Mouse (Mus musculus) intestine, embryonic 15.5 days (tissue): Measurements from ENCODE around the gene Gm20388. TPM values are rescaled to one million over a fixed set of nuclear protein-coding genes. Genes with fewer than 3 reads are reported as not detected.
"Not testable (repeated sequence)": the region's sequence is repeated elsewhere in the genome, so short reads cannot be mapped to it uniquely, and the experiment has no call there.

Source experiments
- ATAC-seq: fragments of 200-750 bp; cut with Nextera tagmentation; 2 replicates; pipeline ENCODE4 v1.8.0; 2017; ENCODE audit warnings: moderate TSS enrichment, moderate library complexity
- H3K27ac ChIP-seq: fragments of 300-500 bp; sonication (generic); 2 replicates; pipeline ENCODE4 v1.5.1; 2015; ENCODE audit warnings: mild to moderate bottlenecking, inconsistent platforms
- H3K27me3 ChIP-seq: fragments of 300-500 bp; sonication (generic); replicated peaks from 2 replicates; pipeline ENCODE4 v1.6.1; 2015; ENCODE audit warnings: inconsistent platforms
- H3K36me3 ChIP-seq: fragments of 300-500 bp; sonication (generic); 2 replicates; pipeline ENCODE4 v1.6.1; 2015; ENCODE audit warnings: inconsistent platforms
- H3K4me1 ChIP-seq: fragments of 300-500 bp; sonication (generic); replicated peaks from 2 replicates; pipeline ENCODE4 v1.6.1; 2015; ENCODE audit warnings: inconsistent platforms
- H3K4me2 ChIP-seq: fragments of 300-500 bp; sonication (generic); replicated peaks from 2 replicates; pipeline ENCODE4 v1.6.1; 2015; ENCODE audit warnings: mild to moderate bottlenecking, inconsistent platforms
- H3K4me3 ChIP-seq: fragments of 300-500 bp; sonication (generic); replicated peaks from 2 replicates; pipeline ENCODE4 v1.5.1; 2015; ENCODE audit warnings: inconsistent platforms
- H3K9ac ChIP-seq: fragments of 300-500 bp; sonication (generic); 2 replicates; pipeline ENCODE4 v1.6.1; 2015; ENCODE audit warnings: inconsistent platforms
- H3K9me3 ChIP-seq: fragments of 300-500 bp; sonication (generic); 2 replicates; pipeline ENCODE4 v1.6.1; 2016; ENCODE audit warnings: inconsistent platforms
- whole genome bisulfite sequencing: fragments of 180-500 bp; shearing (Covaris S2); methylation state at CpG from one replicate; pipeline ENCODE4 v1.1.7; 2015; 5-methylcytosine and 5-hydroxymethylcytosine counted together
- polyA plus RNA-seq: library from polyadenylated mRNA; unstranded; fragments of >200 nt; fragmentation: Nextera tagmentation; extraction: Ambion mirVana; gene quantifications from 2 replicates; pipeline ENCODE4 v1.2.1, GENCODE M21; 2015

Gene Gm20388
- polyA plus RNA-seq, 1 experiment from 2014 or later: not detected

DNA sequence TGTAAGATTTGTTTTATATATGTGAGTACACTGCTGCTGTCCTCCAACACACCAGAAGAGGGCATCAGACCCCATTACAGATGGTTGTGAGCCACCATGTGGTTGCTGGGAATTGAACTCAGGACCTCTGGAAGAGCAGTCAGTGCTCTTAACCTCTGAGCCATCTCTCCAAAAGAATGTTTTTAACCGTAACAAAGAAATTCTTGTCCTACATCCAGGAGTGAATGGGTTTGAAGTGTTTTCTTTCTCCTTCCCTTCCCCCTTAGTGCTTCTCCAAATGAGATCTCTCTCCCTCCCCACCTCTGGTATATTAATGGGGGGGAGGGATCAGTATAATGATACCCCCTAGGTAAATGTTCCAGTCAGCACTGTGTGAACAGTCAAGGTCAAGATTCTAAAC, 3609.4 kb downstream of the Gm20388 start:
- not testable (repeated sequence) for ATAC-seq, H3K9me3 ChIP-seq, H3K4me3 ChIP-seq, H3K27ac ChIP-seq, H3K9ac ChIP-seq, H3K4me2 ChIP-seq
- peaks cover 17% of the 10 kb centered on the region for H3K27me3 ChIP-seq
- WGBS: 97% methylated on average over 1 of the region's 1 CpGs
- peaks cover 19% of the 10 kb centered on the region for H3K36me3 ChIP-seq
- peaks cover 12% of the 10 kb centered on the region for H3K4me1 ChIP-seq

- no peak overlapping the region for H3K9ac ChIP-seq
- H3K27ac ChIP-seq: no peak overlapping the region
- no peak overlapping the region for H3K4me3 ChIP-seq
- H3K4me2 ChIP-seq: no peak overlapping the region
- WGBS: 88% methylated on average over 25 of the region's 25 CpGs
- H3K27me3 ChIP-seq: no peaks in the 10 kb centered on the region
- ATAC-seq: no peak
- H3K36me3 ChIP-seq: peaks cover 61% of the 10 kb centered on the region
- H3K9me3 ChIP-seq: no peaks in the 10 kb centered on the region
- no peaks in the 10 kb centered on the region for H3K4me1 ChIP-seq
Measured at GRCm38 (mm10) chr8:123527720-123528489, 3617.3 kb downstream of the Gm20388 start.

GRCm38 (mm10) chr8:123536242-123536989, 3625.8 kb downstream of the Gm20388 start:
- H3K4me2 ChIP-seq: no peak overlapping the region
- no peaks in the 10 kb centered on the region for H3K4me1 ChIP-seq
- no peak overlapping the region for H3K9ac ChIP-seq
- 0 out of 2 replicates have a peak, but pooled peaks cover 4% of the 10 kb centered on the region for H3K27me3 ChIP-seq
- no peak overlapping the region for H3K27ac ChIP-seq
- H3K4me3 ChIP-seq: no peak overlapping the region
- H3K9me3 ChIP-seq: no peaks in the 10 kb centered on the region
- 0 out of 2 replicates have a peak, but pooled peaks have one; percentile 4 for ATAC-seq
- 83% methylated on average over 9 of the region's 9 CpGs for WGBS
- peaks cover 35% of the 10 kb centered on the region for H3K36me3 ChIP-seq

GRCm38 (mm10) chr8:123536990-123537380, 3626.3 kb downstream of the Gm20388 start:
- H3K9me3 ChIP-seq: no peaks in the 10 kb centered on the region
- no peak overlapping the region for H3K4me3 ChIP-seq
- ATAC-seq: peak; percentile 31; the same call in 1 of the 2 replicates
- H3K27ac ChIP-seq: no peak overlapping the region
- 0 out of 2 replicates have a peak, but pooled peaks cover 4% of the 10 kb centered on the region for H3K27me3 ChIP-seq
- peaks cover 32% of the 10 kb centered on the region for H3K36me3 ChIP-seq
- no peak overlapping the region for H3K9ac ChIP-seq
- WGBS: 30% methylated on average over 6 of the region's 10 CpGs
- no peak overlapping the region for H3K4me2 ChIP-seq
- H3K4me1 ChIP-seq: no peaks in the 10 kb centered on the region

DNA sequence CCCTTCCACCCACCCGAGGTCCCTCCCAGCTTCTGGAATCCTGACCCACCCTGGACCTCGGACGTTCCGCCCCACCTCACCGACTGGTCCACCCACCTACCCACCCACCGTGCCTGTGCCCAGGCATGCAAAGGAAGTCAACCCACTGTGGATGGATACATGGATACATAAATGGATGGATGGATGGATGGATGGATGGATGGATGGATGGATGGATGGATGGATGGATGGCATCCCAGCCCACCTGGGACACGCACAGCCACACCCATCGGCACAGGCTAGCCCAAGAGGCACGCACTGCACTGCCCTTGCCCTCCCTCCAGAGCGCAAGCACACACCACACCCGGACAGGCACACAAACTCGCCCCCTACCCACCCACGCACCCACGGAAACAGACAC, 3627.0 kb downstream of the Gm20388 start:
- not testable (repeated sequence) for ATAC-seq, H3K4me1 ChIP-seq, H3K9ac ChIP-seq, H3K27ac ChIP-seq, H3K9me3 ChIP-seq, H3K4me3 ChIP-seq, H3K27me3 ChIP-seq, H3K4me2 ChIP-seq
- H3K36me3 ChIP-seq: peaks cover 27% of the 10 kb centered on the region
- 72% methylated on average over 7 of the region's 14 CpGs for WGBS

DNA sequence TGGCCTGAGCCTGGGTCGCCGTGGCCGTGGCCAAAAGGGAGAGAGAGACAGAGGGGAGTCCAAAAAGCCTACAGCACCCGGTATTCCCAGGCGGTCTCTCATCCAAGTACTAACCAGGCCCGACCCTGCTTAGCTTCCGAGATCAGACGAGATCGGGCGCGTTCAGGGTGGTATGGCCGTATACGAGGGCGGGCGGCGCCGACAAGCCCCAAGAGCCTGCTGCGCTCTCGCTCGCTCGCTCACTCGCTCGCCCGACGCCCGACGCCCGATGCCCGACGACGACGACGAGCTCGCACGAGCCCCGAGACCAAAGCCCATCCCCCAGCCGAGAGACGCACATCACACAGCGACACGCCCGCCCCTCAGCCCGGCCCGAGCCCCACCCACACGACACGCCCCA, 3653.6 kb downstream of the Gm20388 start:
- ATAC-seq, H3K9ac ChIP-seq, H3K4me2 ChIP-seq, H3K27ac ChIP-seq, H3K9me3 ChIP-seq, H3K27me3 ChIP-seq, H3K36me3 ChIP-seq, H3K4me1 ChIP-seq, H3K4me3 ChIP-seq: not testable (repeated sequence)
- no CpG with 5 or more reads among the region's 45 CpGs for WGBS

DNA sequence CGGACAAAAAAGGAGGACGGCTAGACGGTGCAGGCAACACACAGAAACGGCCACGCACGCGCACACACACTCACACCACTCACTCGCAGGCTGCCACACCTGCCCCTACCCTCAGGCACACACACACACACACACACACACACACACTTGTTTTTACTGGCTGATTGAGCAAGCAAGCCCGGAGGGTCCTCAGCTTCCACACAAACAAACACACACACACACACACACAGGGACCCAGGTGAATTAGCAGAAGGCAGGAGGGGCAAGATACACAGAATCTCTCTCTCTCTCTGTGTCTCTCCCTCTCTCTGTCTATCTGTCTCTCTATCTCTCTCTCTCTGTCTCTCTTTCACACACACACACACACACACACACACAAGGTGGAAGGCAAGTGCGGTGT, 3664.7 kb downstream of the Gm20388 start:
- not testable (repeated sequence) for H3K4me2 ChIP-seq, H3K9me3 ChIP-seq, ATAC-seq, H3K9ac ChIP-seq, H3K27me3 ChIP-seq, H3K36me3 ChIP-seq, H3K4me1 ChIP-seq, H3K4me3 ChIP-seq, H3K27ac ChIP-seq
- WGBS: 71% methylated on average over 1 of the region's 10 CpGs

GRCm38 (mm10) chr8:123600666-123601172, 3690.1 kb downstream of the Gm20388 start:
- H3K4me3 ChIP-seq, H3K4me2 ChIP-seq, ATAC-seq, H3K9me3 ChIP-seq, H3K36me3 ChIP-seq, H3K27ac ChIP-seq, H3K4me1 ChIP-seq, H3K27me3 ChIP-seq, H3K9ac ChIP-seq: not testable (repeated sequence)
- 68% methylated on average over 17 of the region's 19 CpGs for WGBS

- ATAC-seq, H3K4me3 ChIP-seq, H3K36me3 ChIP-seq, H3K27me3 ChIP-seq, H3K4me2 ChIP-seq, H3K9ac ChIP-seq, H3K4me1 ChIP-seq, H3K9me3 ChIP-seq, H3K27ac ChIP-seq: not testable (repeated sequence)
- WGBS: no CpG with 5 or more reads among the region's 40 CpGs
Measured at GRCm38 (mm10) chr8:123601457-123601856, 3690.8 kb downstream of the Gm20388 start.

DNA sequence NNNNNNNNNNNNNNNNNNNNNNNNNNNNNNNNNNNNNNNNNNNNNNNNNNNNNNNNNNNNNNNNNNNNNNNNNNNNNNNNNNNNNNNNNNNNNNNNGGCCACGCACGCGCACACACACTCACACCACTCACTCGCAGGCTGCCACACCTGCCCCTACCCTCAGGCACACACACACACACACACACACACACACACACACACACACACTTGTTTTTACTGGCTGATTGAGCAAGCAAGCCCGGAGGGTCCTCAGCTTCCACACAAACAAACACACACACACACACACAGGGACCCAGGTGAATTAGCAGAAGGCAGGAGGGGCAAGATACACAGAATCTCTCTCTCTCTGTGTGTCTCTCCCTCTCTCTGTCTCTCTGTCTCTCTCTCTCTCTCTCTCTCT, 3702.0 kb downstream of the Gm20388 start:
- H3K27me3 ChIP-seq, ATAC-seq, H3K9me3 ChIP-seq, H3K4me1 ChIP-seq, H3K9ac ChIP-seq, H3K27ac ChIP-seq, H3K36me3 ChIP-seq, H3K4me2 ChIP-seq, H3K4me3 ChIP-seq: not testable (repeated sequence)
- 76% methylated on average over 2 of the region's 5 CpGs for WGBS

DNA sequence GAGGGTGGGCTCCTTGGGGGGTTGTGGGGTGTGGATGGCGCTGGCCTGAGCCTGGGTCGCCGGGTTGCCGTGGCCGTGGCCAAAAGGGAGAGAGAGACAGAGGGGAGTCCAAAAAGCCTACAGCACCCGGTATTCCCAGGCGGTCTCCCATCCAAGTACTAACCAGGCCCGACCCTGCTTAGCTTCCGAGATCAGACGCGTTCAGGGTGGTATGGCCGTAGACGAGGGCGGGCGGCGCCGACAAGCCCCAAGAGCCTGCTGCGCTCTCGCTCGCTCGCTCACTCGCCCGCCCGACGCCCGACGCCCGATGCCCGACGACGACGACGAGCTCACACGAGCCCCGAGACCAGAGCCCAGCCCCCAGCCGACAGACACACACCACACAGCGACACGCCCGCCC, 3712.9 kb downstream of the Gm20388 start:
- WGBS: no CpG with 5 or more reads among the region's 39 CpGs
- not testable (repeated sequence) for H3K4me2 ChIP-seq, H3K4me1 ChIP-seq, H3K27ac ChIP-seq, H3K9ac ChIP-seq, H3K36me3 ChIP-seq, H3K4me3 ChIP-seq, H3K9me3 ChIP-seq
- peaks cover 12% of the 10 kb centered on the region for H3K27me3 ChIP-seq
- peak; percentile 74 for ATAC-seq

GRCm38 (mm10) chr8:123624274-123624673, 3713.6 kb downstream of the Gm20388 start:
- H3K9me3 ChIP-seq: no peaks in the 10 kb centered on the region
- H3K27me3 ChIP-seq: peaks cover 10% of the 10 kb centered on the region
- no peak overlapping the region for H3K9ac ChIP-seq
- H3K4me3 ChIP-seq: no peak overlapping the region
- 0 out of 2 replicates have a peak overlapping the region, but pooled peaks have one; percentile 3 for H3K4me2 ChIP-seq
- no peaks in the 10 kb centered on the region for H3K36me3 ChIP-seq
- H3K4me1 ChIP-seq: peaks cover 7% of the 10 kb centered on the region
- WGBS: 61% methylated on average over 5 of the region's 5 CpGs
- H3K27ac ChIP-seq: no peak overlapping the region
- ATAC-seq: peak; percentile 43; the same call in 1 of the 2 replicates
